Mouse (Mus musculus): ENCODE data around the gene Sept8. TPM values are rescaled to one million over a fixed set of nuclear protein-coding genes. Genes with fewer than 3 reads are reported as not detected.

Gene Sept8
- total RNA-seq, 2 experiments from 2014 or later, result 11.0 to 27.3 TPM

- no peak for ATAC-seq (replicated peaks; ENCODE audit: poor library complexity)
These were observed 47.6 kb downstream of the Sept8 start for GRCm38 (mm10) chr11:53566646-53567045.

GRCm38 (mm10) chr11:53567224-53568014 lies 48.4 kb downstream of the Sept8 start, which contains the start of gene Kif3a:
TSS of gene Kif3a (plus strand) at chr11:53567379.
- ATAC-seq (replicated peaks; ENCODE audit: poor library complexity), result peak; percentile 98

GRCm38 (mm10) chr11:53580562-53580961 lies 61.5 kb downstream of the Sept8 start:
- no peak for ATAC-seq (replicated peaks; ENCODE audit: poor library complexity)

- ATAC-seq (replicated peaks; ENCODE audit: poor library complexity), result no peak
These were observed 64.1 kb downstream of the Sept8 start for GRCm38 (mm10) chr11:53583151-53583550.

GRCm38 (mm10) chr11:53584849-53585248 lies 65.8 kb downstream of the Sept8 start:
- ATAC-seq (replicated peaks; ENCODE audit: poor library complexity), result peak; percentile 81

GRCm38 (mm10) chr11:53585510-53585909 lies 66.5 kb downstream of the Sept8 start:
- ATAC-seq (replicated peaks; ENCODE audit: poor library complexity), result no peak

- ATAC-seq (replicated peaks; ENCODE audit: poor library complexity), result no peak
These were observed 69.2 kb downstream of the Sept8 start for GRCm38 (mm10) chr11:53588279-53588678.

GRCm38 (mm10) chr11:53590368-53590768 lies 71.3 kb downstream of the Sept8 start:
- ATAC-seq (replicated peaks; ENCODE audit: poor library complexity), result peak; percentile 96

GRCm38 (mm10) chr11:53591116-53591515 lies 72.1 kb downstream of the Sept8 start:
- ATAC-seq (replicated peaks; ENCODE audit: poor library complexity), result no peak

Other genes starting within 250 kb of the Sept8 start
- gene Hspa4, start 218.8 kb upstream of the Sept8 start, total RNA-seq (2015), result 148 and 151 TPM in 2 replicates
- gene Hspa4, start 218.8 kb upstream of the Sept8 start, total RNA-seq (2017), result 371 and 490 TPM in 2 replicates
- gene Zcchc10, start 194.6 kb upstream of the Sept8 start, total RNA-seq (2015), result 25.6 and 30.9 TPM in 2 replicates
- gene Zcchc10, start 194.6 kb upstream of the Sept8 start, total RNA-seq (2017), result 4.7 and 4.8 TPM in 2 replicates
- 57.9 and 79.5 TPM in 2 replicates for gene Aff4, start 168.4 kb upstream of the Sept8 start, total RNA-seq (2015)
- gene Aff4, start 168.4 kb upstream of the Sept8 start, total RNA-seq (2017), result 42.2 and 49.6 TPM in 2 replicates
- gene Leap2, start 96.1 kb upstream of the Sept8 start, total RNA-seq (2015), result not detected in 2 replicates
- gene Leap2, start 96.1 kb upstream of the Sept8 start, total RNA-seq (2017), result not detected in 2 replicates
- 194 and 224 TPM in 2 replicates for gene Uqcrq, start 88.4 kb upstream of the Sept8 start, total RNA-seq (2015)
- 30.5 and 42.9 TPM in 2 replicates for gene Uqcrq, start 88.4 kb upstream of the Sept8 start, total RNA-seq (2017)
- 0.25 and 0.34 TPM in 2 replicates for gene Gdf9, start 88.2 kb upstream of the Sept8 start, total RNA-seq (2015)
- gene Gdf9, start 88.2 kb upstream of the Sept8 start, total RNA-seq (2017), result 2.7 TPM in 1 of 2 replicates, not detected in the other
- gene Gm10447, start 62.1 kb upstream of the Sept8 start, total RNA-seq (2015), result not detected in 2 replicates
- gene Gm10447, start 62.1 kb upstream of the Sept8 start, total RNA-seq (2017), result not detected in 2 replicates
- gene Shroom1, start 62.1 kb upstream of the Sept8 start, total RNA-seq (2015), result 0.02 TPM in 1 of 2 replicates, not detected in the other
- gene Shroom1, start 62.1 kb upstream of the Sept8 start, total RNA-seq (2017), result not detected in 2 replicates
- not detected in 2 replicates for gene Gm9837, start 48.8 kb upstream of the Sept8 start, total RNA-seq (2015)
- not detected in 2 replicates for gene Gm9837, start 48.8 kb upstream of the Sept8 start, total RNA-seq (2017)
- gene Gm9945, start 39.1 kb upstream of the Sept8 start, total RNA-seq (2015), result not detected in 2 replicates
- gene Gm9945, start 39.1 kb upstream of the Sept8 start, total RNA-seq (2017), result not detected in 2 replicates
- 0.73 and 0.79 TPM in 2 replicates for gene Sowaha, start 39.0 kb upstream of the Sept8 start, total RNA-seq (2015)
- gene Sowaha, start 39.0 kb upstream of the Sept8 start, total RNA-seq (2017), result 0.29 and 0.91 TPM in 2 replicates
- gene Kif3a, start 48.1 kb downstream of the Sept8 start, total RNA-seq (2015), result 3.9 TPM in 2 replicates
- 6.2 and 9.1 TPM in 2 replicates for gene Kif3a, start 48.1 kb downstream of the Sept8 start, total RNA-seq (2017)
- not detected in 2 replicates for gene Il4, start 99.4 kb downstream of the Sept8 start, total RNA-seq (2015)
- not detected in 2 replicates for gene Il4, start 99.4 kb downstream of the Sept8 start, total RNA-seq (2017)
- not detected in 2 replicates for gene Il13, start 115.4 kb downstream of the Sept8 start, total RNA-seq (2015)
- gene Il13, start 115.4 kb downstream of the Sept8 start, total RNA-seq (2017), result not detected in 2 replicates
- gene Rad50, start 188.1 kb downstream of the Sept8 start, total RNA-seq (2015), result 49.3 and 57.7 TPM in 2 replicates
- gene Rad50, start 188.1 kb downstream of the Sept8 start, total RNA-seq (2017), result 66.5 and 79.1 TPM in 2 replicates
- not detected in 2 replicates for gene Il5, start 201.5 kb downstream of the Sept8 start, total RNA-seq (2015)
- not detected in 2 replicates for gene Il5, start 201.5 kb downstream of the Sept8 start, total RNA-seq (2017)